Mouse (Mus musculus) layer of hippocampus, adult 8-10 months (tissue): ENCODE results near the gene Rnaseh1. TPM values are rescaled to one million over a fixed set of nuclear protein-coding genes. Genes with fewer than 3 reads are reported as not detected.

ENCODE experiments used
- DNase-seq, 2 experiments: peaks; one replicate each; pipeline ENCODE4 v3.0.0; 2022; ENCODE audit warnings: low spot score in 2 of 2
- microRNA-seq, 2 experiments: library from miRNA; unstranded; fragments of <30 nt; microRNA quantifications; one replicate each; pipeline ENCODE4 v1.2.0; 2022
- total RNA-seq, 4 experiments: library from RNA; stranded (reverse); gene quantifications; 2 replicates each; pipeline ENCODE4 v1.2.4; 2022

The Rnaseh1 gene
- total RNA-seq, 4 experiments from 2014 or later, result 13.4 to 16.3 (median 14.5) TPM

DNA sequence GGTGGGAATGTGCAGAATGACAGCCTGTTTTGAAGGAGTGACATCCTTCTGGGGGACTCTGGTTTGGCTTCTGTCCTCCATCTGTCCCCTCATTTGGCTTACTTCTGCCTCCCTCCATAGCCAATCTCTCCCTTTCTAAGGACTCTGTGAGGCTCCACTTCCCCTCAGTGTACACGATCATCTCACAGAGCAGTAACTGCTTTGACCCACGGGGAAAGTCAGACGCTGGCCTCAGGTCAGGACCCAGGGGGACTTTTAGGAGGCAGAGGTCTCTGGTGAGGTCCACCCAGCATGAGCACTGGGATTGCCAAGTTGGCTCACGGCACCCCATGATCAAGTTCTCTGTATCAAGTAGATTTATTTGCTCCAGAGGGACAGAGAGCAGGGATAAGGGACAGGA is 58.8 kb downstream of the Rnaseh1 start:
- DNase-seq, result no peak

Small RNA genes within 50 kb of the gene (microRNA-seq; reads per million reads assigned to microRNA genes)
- gene Mir6937, result 0.76 to 2.2 reads per million in 2 experiments

Other genes with a start within 250 kb of the Rnaseh1 start
- gene Dcdc2c, start 97.2 kb upstream of the Rnaseh1 start, total RNA-seq, result under 1 TPM; 0.20 to 0.43 (median 0.34) TPM
- under 1 TPM in 3 of 4 experiments, not detected in 1; 0.23 to 0.45 (median 0.36) TPM for gene Allc, start 67.1 kb upstream of the Rnaseh1 start, total RNA-seq
- gene Colec11, start 26.2 kb upstream of the Rnaseh1 start, total RNA-seq, result under 1 TPM; 0.55 to 0.85 (median 0.62) TPM
- gene Rps7, start 13.6 kb upstream of the Rnaseh1 start, total RNA-seq, result 100 to 1,000 TPM; 245 to 375 (median 299) TPM
- gene Adi1, start 25.6 kb downstream of the Rnaseh1 start, total RNA-seq, result 10 to 100 TPM; 41.6 to 48.1 (median 43.4) TPM
- 10 to 100 TPM; 56.4 to 64.8 (median 59.1) TPM for gene Trappc12, start 100.9 kb downstream of the Rnaseh1 start, total RNA-seq
- 10 to 100 TPM; 45.7 to 63.2 (median 54.1) TPM for gene Eipr1, start 102.2 kb downstream of the Rnaseh1 start, total RNA-seq